Mouse (Mus musculus) cerebellum, postnatal 25 days (tissue): ENCODE measurements around the gene Gm17324.
"Not testable (repeated sequence)": the region's sequence is repeated elsewhere in the genome, so short reads cannot be mapped to it uniquely, and the experiment has no call there.

Experiments
- DNase-seq, 2 experiments: peaks; one replicate each; pipeline ENCODE4 v3.0.0; 2021; ENCODE audit warnings: mixed read lengths in 2 of 2

Gene Gm17324

DNA sequence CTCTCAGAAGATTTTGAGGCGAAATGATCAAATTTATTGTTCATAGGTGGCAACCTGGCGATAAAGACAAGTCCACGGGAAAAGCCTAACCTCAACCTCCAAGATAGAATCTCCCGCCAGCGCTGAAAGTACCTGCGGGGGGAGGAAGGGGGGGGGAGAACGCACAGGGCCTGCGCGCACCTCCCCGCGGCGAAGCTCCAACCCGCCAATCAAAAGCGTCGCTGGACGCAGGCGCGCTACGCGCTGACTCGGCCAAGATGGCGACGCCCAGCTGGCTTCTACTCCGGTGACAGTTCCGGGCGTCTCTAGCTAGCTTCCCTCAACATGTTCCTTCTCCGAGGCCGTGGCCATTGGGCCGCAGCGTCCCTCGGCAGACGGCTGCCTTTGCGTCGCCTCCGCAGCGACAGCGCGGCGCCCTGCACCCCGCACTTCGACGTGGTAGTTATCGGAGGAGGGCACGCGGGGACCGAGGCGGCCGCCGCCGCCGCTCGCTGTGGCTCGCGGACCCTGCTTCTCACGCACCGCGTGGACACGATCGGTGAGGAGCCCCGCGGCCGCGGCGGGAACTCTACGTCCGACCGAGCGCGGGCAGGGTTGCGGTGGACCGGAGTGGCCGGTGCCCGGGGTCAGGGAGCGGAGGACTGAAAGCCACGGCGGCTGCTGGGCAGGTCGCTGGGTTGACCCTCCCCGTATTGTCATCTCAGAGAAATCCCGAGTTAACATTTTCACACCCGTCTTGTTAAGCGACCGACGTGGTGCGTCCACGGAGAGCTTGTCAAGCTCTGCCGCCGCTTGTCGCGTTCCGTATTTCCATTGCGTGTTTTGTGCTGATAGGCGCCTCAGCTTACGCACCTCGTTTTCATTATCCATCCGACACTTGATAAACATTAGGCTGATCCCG, at the start of gene Gm17324, which contains the start of gene Mto1:
Gm17324 (minus strand) TSS at position 814 of the 901 bp plus-strand sequence.
Mto1 (plus strand) TSS at position 236 of the 901 bp plus-strand sequence.
- peak; percentile 94 for DNase-seq

DNA sequence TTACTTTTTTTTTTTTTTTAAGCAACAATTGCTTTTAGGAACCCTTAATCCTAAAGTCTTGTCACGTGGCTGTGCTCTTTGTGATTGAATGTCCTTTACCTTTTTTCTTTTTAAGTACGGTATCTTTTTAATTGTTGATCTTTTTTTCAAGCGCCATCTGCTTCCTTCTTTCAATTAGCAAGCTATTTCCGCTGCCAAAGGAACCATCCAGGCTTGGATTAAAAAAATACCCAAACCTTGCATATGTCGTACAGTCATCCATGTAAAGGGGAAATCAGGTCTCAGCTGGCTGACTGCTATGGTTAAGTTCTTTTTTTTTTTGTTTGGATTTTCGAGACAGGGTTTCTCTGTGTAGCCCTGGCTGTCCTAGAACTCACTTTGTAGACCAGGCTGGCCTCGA, 44.6 kb upstream of the Gm17324 start:
- no peak for DNase-seq

DNA sequence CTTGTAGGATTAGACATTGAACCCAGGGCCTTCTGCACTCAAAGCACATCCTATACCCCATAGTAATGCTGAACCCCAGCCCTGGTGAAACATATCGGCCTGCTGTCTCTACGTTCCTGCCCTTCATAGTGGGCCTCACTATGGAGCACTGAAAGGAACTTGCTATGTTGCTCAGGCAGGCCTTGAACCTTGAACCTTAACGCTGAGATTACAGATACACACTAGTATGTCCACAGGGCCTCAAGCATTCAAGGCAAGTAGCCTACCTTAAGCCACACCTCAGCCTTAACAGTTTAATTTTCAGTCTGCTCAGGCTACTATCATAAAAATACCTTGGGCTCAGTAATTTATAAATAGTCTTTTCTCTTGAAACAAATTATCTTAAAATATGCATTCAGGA, 43.7 kb upstream of the Gm17324 start:
- no peak for DNase-seq

DNA sequence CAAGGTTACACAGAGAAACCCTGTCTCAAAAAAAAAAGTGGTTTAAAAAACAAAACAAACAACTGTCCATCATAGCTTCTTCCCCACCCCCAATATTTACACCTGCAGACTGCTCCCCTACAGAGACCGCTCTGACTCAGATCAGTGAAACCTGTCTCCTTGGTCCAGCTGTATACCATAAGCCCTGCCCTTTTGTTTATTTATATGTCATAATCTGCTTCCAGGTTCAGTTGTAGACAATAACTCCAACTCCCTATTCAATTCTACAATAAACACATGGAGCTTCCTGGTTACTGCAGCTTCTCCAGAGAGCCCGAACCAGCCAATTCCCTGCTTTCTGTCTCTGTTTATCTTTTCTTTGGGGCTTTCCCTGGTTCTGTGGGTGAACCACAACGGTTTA, 42.6 kb upstream of the Gm17324 start:
- no peak for DNase-seq

DNA sequence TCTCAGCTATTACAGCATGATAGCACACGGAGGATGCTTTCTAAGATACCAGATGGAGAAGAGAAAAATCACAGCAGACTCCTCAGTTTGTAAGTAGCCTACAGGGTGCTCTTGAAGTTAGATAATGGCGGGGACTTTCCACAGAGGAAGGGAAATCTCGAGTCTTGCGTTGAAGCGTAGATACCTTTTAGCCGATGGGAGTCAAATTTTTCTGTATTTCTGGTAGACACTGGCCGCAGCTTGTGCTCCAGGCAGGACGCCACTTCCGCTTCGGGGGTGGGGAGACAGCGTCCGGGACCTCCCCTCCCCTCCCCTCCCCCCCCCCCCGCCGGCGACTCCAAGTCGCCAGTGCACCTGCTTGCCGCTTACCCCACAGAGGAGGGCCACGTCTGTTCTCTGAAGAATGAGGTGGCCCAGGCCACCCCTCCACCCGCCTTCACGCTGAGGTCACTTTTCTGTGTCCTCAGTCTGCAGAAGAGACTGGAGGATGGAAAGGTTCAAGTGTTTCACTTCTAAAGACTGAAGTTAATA, 40.4 kb upstream of the Gm17324 start, which contains the start of gene Eef1a1:
Eef1a1 (minus strand) TSS at position 262 of the 531 bp plus-strand sequence.
- DNase-seq: peak; percentile 59 to 73

DNA sequence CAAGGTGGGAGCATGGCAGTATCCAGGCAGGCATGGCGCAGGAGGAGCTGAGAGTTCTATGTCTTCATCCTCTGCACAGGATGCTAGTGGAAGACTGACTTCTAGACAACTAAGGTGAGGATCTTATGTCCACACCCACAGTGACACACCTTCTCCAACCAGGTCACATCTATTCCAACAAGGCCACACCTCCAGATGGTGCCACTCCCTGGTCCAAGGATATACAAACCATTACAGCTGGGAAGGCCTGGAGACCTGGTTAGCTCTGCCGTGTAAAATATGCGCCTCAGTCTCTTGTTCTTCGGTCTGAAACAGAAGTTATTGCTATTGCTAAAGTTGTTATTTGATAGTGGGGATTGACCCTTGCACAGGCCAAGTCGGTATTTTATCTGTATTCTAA, 39.4 kb upstream of the Gm17324 start:
- DNase-seq: not testable (repeated sequence)

DNA sequence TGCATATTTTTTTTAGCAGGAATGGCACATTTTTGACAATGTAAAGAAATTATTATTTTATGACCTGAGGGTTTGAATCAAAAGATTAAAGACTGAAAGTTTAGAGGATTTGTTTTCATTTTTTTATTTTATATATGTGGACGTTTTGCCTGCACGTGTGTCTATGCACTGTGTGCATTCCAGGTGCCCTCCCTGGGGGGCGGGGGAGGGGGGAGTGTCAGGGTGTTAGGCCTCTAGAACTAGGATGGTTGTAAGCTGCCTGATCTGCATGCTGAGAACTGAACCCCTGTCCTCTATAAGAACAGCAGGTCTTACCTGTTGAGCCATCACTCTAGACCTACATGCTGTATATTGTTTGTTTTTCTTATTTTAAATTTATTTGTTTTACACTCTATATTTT, 36.1 kb upstream of the Gm17324 start:
- DNase-seq: no peak

DNA sequence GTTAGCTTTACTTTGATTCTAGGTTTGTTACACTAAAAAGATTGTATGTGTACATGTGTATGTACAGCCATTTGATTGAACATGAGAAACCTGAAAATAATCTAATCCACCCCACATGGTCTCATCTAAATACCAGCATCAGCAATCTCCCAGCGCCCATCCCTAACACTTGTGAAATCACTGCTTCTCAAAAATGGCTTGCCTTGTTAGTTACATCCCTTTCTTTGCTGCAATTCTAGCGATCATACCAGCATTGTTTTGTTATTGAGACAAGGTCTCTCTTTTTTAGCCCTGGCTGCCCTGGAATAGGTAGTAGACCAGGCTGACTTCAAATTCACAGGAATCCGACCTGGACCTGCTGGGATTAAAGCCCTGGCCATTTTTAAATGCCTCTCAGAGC, 33.8 kb upstream of the Gm17324 start:
- DNase-seq: peak in 1 of 2 experiments; percentile 15

DNA sequence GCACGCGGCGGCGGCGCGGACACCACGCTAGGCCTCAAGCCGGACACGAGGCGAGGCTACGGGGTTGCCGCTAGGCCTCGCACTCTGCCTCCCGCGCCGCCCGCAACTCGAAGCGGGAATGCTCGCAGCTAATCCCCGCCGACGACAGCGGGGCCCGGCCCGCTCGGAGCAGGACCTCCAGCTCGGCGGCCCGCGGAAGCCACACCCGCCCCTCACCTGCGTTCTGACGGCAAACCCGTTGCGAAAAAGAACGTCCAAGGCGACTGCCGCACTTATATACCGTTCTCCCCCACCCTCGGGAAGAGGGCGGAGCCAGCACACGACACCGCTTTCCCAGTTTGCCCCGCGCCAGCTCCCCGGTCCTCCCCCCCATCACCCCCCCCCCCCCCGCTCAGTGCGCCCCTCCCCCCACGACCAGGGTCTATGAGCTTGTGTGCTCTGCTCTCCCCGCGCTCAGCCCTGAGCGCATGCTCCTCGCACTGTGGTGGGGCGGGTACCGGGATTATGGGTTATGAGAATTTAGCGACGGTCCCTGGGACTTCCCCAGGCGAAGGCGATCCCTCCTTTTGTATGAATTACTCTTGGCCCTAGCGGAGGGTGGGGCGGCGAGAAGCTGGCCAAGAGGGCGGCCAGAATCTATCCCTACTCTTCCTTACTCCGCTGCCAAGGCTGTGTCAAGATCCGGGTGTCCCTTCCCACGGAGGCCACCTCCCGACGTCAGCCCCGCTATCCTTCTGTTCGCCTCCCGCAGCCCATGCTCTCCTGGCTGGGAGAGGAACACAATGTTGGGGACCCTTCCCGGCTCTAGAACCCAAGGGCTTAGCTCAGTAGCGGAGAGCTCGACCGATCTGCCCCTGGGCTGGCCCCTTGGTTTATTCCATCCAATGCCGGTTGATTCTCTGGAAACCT, 33.1 kb upstream of the Gm17324 start:
- peak; percentile 95 to 96 for DNase-seq

DNA sequence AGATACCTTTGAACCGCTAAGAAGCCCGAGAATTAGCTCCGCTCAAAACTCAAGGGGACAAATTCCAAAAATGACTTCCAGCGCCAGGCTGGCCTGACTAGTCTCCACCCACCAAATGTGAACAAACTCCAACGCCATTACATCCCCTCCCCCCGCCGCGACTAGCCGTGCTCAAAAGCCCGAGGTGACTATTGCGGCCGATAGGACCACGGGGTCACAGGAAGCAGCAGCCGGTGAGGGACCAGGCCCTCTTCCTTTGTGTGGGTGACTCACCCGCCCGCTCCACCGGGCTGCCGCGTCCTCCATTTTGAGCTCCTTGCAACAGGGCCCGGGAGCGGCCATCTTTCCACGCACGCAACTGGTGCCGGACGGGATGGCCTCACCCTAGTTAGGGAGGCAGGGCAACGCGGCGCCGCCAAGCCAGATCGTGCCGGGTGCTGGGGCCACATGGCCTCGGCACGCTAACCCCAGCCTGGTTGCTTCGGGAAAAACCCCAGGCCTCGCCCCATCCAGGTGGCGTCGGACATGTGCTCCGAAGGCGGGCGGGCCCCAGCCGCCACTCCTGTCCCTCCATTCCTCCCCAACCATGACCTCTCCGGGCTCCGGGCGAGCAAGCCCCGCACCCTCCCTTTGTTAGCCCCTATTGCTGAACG, 32.2 kb upstream of the Gm17324 start:
- peak; percentile 84 for DNase-seq

DNA sequence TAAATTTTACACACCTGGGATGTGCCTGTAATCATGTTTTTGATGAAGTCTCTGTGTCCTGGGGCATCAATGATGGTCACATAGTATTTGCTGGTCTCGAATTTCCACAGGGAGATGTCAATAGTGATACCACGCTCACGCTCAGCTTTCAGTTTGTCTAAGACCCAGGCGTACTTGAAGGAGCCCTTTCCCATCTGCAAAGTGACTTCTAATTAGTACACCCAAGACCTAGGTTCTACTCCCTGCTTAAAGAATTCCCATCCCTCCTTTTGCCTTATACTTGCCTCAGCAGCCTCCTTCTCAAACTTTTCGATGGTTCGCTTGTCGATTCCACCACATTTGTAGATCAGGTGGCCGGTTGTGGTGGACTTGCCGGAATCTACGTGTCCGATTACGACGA, 31.6 kb upstream of the Gm17324 start:
- peak in 1 of 2 experiments; percentile 16 for DNase-seq

DNA sequence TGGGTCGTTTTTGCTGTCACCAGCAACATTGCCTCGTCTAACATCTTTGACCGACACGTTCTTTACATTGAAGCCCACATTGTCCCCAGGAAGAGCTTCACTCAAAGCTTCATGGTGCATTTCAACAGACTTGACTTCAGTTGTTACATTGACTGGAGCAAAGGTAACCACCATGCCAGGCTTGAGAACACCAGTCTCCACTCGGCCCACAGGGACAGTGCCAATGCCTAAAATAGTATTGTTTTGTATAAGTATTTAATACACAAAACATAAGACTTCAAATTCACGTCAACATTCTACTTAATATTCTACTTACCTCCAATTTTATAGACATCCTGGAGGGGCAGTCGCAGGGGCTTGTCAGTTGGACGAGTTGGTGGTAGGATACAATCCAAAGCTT, 30.7 kb upstream of the Gm17324 start:
- DNase-seq: not testable (repeated sequence)

DNA sequence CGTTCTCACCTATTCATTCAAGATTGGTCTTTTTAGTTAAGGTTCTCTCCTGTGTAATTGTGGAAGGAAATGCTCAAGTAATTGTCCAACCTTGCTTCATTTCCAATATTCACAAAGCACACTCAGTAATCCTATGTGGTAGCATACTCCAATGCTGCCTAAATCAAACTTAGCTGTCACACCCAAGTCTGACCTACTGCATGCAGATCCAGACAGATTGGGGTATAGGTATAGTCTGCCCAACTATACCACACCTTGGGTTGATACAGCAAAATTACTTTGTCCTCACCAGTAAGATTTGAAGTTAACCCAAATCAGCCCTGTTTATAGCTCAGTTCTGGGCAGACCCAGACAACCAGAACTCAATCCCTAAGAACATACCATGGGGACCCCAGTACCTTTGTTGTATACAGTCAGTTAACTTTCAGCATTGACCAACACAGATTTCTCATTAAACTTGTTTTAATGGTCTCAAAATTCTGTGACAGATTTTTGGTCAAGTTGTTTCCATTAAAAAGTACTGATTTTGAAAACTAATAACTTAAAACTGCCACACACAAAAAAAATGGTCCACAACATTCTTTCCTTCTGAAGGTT, 29.5 kb upstream of the Gm17324 start:
- not testable (repeated sequence) for DNase-seq

DNA sequence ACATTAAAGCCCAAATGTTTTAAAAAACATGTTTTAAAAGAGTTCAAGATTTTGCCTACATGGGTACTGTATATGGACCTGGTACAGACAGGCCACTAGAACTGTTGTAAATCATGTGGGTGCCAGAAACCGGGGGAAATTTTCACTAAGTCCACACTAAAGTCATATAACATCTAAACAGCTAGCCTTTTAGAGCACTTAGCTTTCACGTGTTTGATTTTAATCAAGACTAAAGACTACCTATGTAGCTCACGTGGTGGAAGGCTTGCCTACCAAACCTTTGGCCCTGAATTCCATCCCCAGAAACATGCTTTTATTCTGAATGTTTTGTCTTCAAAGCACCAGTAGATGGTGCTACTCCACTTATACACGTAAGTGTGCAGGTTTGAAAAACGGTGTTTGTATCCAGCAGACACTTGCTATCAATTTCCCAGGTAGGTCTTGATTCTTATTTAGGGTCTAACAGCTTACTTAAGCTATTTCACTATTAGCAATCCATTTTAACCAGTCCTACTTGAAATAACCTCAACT, 28.5 kb upstream of the Gm17324 start:
- peak in 1 of 2 experiments; percentile 11 for DNase-seq

DNA sequence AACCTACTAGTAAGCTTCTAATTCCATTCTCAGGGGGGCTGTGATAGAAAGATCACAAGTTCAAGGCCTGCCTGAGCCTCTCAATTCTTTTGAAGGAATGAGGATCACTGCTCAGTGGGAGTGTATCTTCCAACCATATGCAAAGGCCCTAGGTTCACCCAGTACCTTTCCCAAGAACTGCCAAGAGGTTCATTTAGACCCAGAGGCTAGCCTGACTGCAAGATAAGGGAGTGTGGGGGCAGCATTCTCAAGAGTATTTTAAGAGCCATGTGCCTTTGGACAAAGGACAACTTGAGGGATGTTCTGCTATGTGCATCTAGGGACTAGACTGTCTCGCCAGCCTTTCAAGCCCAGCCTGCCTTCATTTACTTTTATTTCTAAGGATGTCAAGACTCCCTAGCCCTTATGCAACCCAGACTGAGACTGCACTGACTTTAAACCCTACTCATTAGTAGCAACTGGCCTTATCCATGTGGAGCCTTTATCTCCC, 28.0 kb upstream of the Gm17324 start:
- DNase-seq: no peak

DNA sequence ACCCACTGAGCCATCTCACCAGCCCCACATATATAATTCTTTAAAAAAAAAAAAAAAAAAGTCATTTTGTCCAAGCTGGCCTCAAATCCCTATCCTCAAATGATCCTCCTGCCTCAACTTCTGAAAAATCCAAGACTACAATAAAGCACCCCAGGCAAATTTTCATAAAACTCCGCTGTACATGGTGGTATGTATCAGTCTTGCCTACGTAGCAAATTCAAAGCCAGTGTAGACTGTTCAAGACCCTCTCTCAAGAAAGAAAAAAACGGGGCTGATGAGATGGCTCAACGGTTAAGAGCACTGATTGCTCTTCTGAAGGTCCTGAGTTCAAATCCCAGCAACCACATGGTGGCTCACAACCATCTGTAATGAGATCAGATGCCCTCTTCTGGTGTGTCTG, 27.3 kb upstream of the Gm17324 start:
- no peak for DNase-seq

DNA sequence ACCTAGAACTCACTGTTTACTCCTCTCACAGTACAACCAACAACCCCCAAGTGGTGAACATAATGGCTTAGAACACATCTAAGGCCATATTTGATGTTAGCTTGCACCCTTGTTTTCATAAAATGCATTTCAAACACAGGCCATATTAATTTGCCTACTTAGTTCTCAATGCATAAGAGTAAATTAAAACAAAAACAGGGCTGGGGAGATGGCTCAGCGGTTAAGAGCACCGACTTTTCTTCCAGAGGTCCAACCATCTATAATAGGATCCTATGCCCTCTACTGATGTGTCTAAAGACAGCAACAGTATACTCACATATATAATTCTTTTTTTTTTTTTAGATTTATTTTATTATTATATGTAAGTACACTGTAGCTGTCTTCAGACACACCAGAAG, 26.8 kb upstream of the Gm17324 start:
- no peak for DNase-seq

DNA sequence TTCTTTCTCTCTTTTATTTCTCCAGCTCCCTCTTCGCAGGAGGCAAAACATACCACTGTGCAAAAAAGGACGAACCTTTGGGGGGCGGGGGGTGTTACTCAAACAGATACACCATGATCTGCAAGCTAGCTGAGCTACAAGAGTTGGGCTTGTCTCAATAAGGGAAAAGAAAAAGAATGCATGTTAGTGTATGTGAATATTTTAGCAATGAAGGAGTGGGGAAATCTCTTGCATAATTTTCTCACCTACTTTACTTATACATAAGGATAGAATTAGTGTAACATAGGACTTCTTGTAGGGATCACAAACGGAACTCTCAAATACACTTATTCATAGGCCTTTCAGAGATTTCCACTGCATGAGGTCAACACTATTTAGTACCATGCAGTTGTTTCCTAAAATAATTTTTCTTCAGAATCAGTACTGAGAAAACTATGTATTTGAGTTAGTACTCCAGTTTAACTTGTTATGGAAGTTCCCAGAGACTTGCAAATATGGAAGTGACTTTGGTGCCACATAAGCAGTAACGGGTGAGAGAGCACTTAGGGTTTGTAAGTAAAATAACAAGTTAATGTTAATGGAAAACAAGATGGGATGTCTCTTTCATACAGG, 26.3 kb upstream of the Gm17324 start:
- DNase-seq: no peak

DNA sequence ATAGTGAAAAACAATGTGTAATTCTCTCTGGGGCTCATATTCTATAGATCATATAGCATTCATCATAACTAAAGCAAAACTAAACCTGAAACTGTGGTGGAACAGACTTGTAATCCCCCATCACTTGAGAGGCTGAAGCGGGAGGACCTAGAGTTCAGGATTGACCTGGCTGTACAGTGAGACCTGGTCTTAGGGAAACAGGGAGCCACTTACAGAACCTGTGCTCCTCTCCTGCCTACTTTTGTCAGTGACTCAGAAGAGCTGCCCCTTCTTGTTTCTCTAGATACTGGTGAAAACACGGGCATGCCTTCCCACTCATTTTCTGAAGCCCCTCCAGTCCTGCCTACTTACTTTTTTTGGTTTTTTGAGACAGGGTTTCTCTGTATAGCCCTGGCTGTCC, 25.7 kb upstream of the Gm17324 start:
- DNase-seq: no peak

DNA sequence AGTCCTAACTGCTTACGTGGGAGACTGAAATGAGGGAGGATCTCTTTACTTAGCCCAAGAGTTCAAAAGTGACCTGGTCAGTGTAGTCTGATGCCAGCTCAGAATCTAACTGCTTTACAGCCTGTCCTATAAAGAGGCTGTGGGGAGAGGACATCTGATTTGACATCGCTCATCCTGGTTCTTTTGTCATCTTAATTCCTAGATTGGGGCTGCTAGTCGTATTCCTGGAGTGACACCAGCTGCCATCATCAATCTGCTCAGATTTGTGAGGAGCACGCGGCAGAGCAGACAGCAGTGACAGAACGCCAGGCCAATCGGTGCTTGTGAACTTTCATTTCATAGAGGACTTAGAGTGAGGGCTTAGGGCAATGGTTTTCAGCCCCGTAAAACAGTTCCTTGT, 25.0 kb upstream of the Gm17324 start:
- peak; percentile 13 to 34 for DNase-seq

DNA sequence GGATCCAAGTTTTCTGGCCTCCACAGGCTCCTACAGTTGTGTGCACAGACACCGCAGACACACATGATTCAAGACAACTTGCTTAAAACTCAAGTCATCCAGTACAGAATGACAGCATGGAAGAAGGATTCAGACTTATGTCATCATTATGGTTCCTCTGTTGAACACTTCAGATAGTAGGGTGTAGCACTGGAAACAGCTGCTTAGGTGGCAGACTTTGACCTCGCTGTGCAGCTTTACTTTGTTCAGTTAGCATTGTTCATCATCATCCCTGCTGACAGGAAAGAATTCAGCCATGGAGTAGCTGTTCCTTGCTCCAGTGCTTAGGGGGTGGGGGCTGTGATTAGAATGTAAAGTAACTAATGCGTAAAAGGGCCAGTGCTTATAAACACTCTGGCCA, 17.1 kb upstream of the Gm17324 start:
- no peak for DNase-seq
